Mouse (Mus musculus): ENCODE results near the gene Kcnh3.

GRCm38 (mm10) chr15:99252381-99253174, 27.9 kb downstream of the Kcnh3 start:
- no peak for TF ChIP-seq CTCF (IDR thresholded peaks at IDR 0.05; ENCODE audit: low read depth)
- TF ChIP-seq EP300 (IDR thresholded peaks at IDR 0.05; ENCODE audit: low read depth): no peak

All from liver, postnatal 0 days (tissue).